Mouse (Mus musculus): ENCODE measurements around the gene Aldh3a2. TPM values are rescaled to one million over a fixed set of nuclear protein-coding genes. Genes with fewer than 3 reads are reported as not detected.

Gene Aldh3a2
- polyA plus RNA-seq, 1 experiment from 2014 or later: 29.4 TPM

GRCm38 (mm10) chr11:61228406-61228805 is 38.9 kb downstream of the Aldh3a2 start:
- WGBS: 65% methylated on average over 3 of the region's 3 CpGs
- H3K4me3 ChIP-seq: no peak overlapping the region
- H3K4me1 ChIP-seq (replicated peaks): peaks cover 28% of the 10 kb centered on the region
- 0 out of 2 replicates have a peak overlapping the region, but pooled peaks have one; percentile 14 for H3K27ac ChIP-seq
- ATAC-seq (replicated peaks; ENCODE audit: insufficient number of reproducible peaks, insufficient read depth, low FRiP score, low read depth): no peak
- H3K4me2 ChIP-seq: no peak overlapping the region
- H3K27me3 ChIP-seq: 0 out of 2 replicates have a peak, but pooled peaks cover 7% of the 10 kb centered on the region
- no peak overlapping the region for H3K9ac ChIP-seq
- H3K9me3 ChIP-seq (replicated peaks): no peaks in the 10 kb centered on the region
- no peaks in the 10 kb centered on the region for H3K36me3 ChIP-seq

GRCm38 (mm10) chr11:61227816-61228215 is 39.4 kb downstream of the Aldh3a2 start:
- Histone ChIP-seq H3K36me3 (no peaks in the 10 kb centered on the region), H3K9me3 (replicated peaks) (no peaks in the 10 kb centered on the region), H3K27ac (0 out of 2 replicates have a peak overlapping the region, but pooled peaks have one; percentile 14), H3K4me3 (no peak overlapping the region), H3K9ac (no peak overlapping the region), H3K4me2 (no peak overlapping the region), H3K4me1 (replicated peaks) (peaks cover 28% of the 10 kb centered on the region), H3K27me3 (0 out of 2 replicates have a peak, but pooled peaks cover 7% of the 10 kb centered on the region)
- no peak for ATAC-seq (replicated peaks; ENCODE audit: insufficient number of reproducible peaks, insufficient read depth, low FRiP score, low read depth)
- WGBS: 53% methylated on average over 8 of the region's 8 CpGs

GRCm38 (mm10) chr11:61225941-61226412 is 41.3 kb downstream of the Aldh3a2 start:
- WGBS: 57% methylated on average over 6 of the region's 6 CpGs
- no peaks in the 10 kb centered on the region for H3K27me3 ChIP-seq
- no peaks in the 10 kb centered on the region for H3K36me3 ChIP-seq
- ATAC-seq (replicated peaks; ENCODE audit: insufficient number of reproducible peaks, insufficient read depth, low FRiP score, low read depth): peak; percentile 53
- H3K27ac ChIP-seq: peak overlapping the region; percentile 25; the same call in 1 of the 2 replicates
- H3K4me3 ChIP-seq: no peak overlapping the region
- H3K9me3 ChIP-seq (replicated peaks): no peaks in the 10 kb centered on the region
- H3K9ac ChIP-seq: no peak overlapping the region
- no peak overlapping the region for H3K4me2 ChIP-seq
- H3K4me1 ChIP-seq (replicated peaks): peaks cover 25% of the 10 kb centered on the region

- 74% methylated on average over 4 of the region's 4 CpGs for WGBS
- Histone ChIP-seq H3K4me2 (no peak overlapping the region), H3K9me3 (replicated peaks) (no peaks in the 10 kb centered on the region), H3K9ac (no peak overlapping the region), H3K36me3 (no peaks in the 10 kb centered on the region), H3K4me1 (replicated peaks) (peaks cover 24% of the 10 kb centered on the region), H3K4me3 (no peak overlapping the region), H3K27ac (no peak overlapping the region), H3K27me3 (no peaks in the 10 kb centered on the region)
- ATAC-seq (replicated peaks; ENCODE audit: insufficient number of reproducible peaks, insufficient read depth, low FRiP score, low read depth): no peak
These were observed 41.8 kb downstream of the Aldh3a2 start for GRCm38 (mm10) chr11:61225511-61225910.

- Histone ChIP-seq H3K9me3 (replicated peaks) (no peaks in the 10 kb centered on the region), H3K9ac (no peak overlapping the region), H3K27me3 (no peaks in the 10 kb centered on the region), H3K36me3 (no peaks in the 10 kb centered on the region), H3K4me2 (no peak overlapping the region), H3K4me1 (replicated peaks) (peaks cover 24% of the 10 kb centered on the region), H3K4me3 (no peak overlapping the region), H3K27ac (no peak overlapping the region)
- ATAC-seq (replicated peaks; ENCODE audit: insufficient number of reproducible peaks, insufficient read depth, low FRiP score, low read depth): no peak
- 89% methylated on average over 10 of the region's 10 CpGs for WGBS
These were observed 42.4 kb downstream of the Aldh3a2 start for GRCm38 (mm10) chr11:61224907-61225306.

- no peak overlapping the region for H3K9ac ChIP-seq
- no peak overlapping the region for H3K4me2 ChIP-seq
- no peaks in the 10 kb centered on the region for H3K36me3 ChIP-seq
- ATAC-seq (replicated peaks; ENCODE audit: insufficient number of reproducible peaks, insufficient read depth, low FRiP score, low read depth): no peak
- H3K27me3 ChIP-seq: no peaks in the 10 kb centered on the region
- H3K9me3 ChIP-seq (replicated peaks): no peaks in the 10 kb centered on the region
- no peak overlapping the region for H3K27ac ChIP-seq
- 32% methylated on average over 6 of the region's 6 CpGs for WGBS
- peaks cover 24% of the 10 kb centered on the region for H3K4me1 ChIP-seq (replicated peaks)
- no peak overlapping the region for H3K4me3 ChIP-seq
These were observed 43.0 kb downstream of the Aldh3a2 start for GRCm38 (mm10) chr11:61224234-61224744.

GRCm38 (mm10) chr11:61222971-61223745 is 44.1 kb downstream of the Aldh3a2 start:
- Histone ChIP-seq H3K27ac (no peak overlapping the region), H3K27me3 (no peaks in the 10 kb centered on the region), H3K9ac (no peak overlapping the region), H3K4me2 (no peak overlapping the region), H3K36me3 (no peaks in the 10 kb centered on the region), H3K4me1 (replicated peaks) (peaks cover 19% of the 10 kb centered on the region), H3K4me3 (no peak overlapping the region), H3K9me3 (replicated peaks) (no peaks in the 10 kb centered on the region)
- no peak for ATAC-seq (replicated peaks; ENCODE audit: insufficient number of reproducible peaks, insufficient read depth, low FRiP score, low read depth)
- 76% methylated on average over 9 of the region's 9 CpGs for WGBS

- 74% methylated on average over 1 of the region's 1 CpGs for WGBS
- H3K4me3 ChIP-seq: no peak overlapping the region
- no peak overlapping the region for H3K27ac ChIP-seq
- no peak overlapping the region for H3K4me2 ChIP-seq
- ATAC-seq (replicated peaks; ENCODE audit: insufficient number of reproducible peaks, insufficient read depth, low FRiP score, low read depth): no peak
- no peaks in the 10 kb centered on the region for H3K9me3 ChIP-seq (replicated peaks)
- no peaks in the 10 kb centered on the region for H3K36me3 ChIP-seq
- peaks cover 14% of the 10 kb centered on the region for H3K4me1 ChIP-seq (replicated peaks)
- no peak overlapping the region for H3K9ac ChIP-seq
- H3K27me3 ChIP-seq: no peaks in the 10 kb centered on the region
These were observed 45.3 kb downstream of the Aldh3a2 start for GRCm38 (mm10) chr11:61222007-61222406.

GRCm38 (mm10) chr11:61220156-61220881 is 46.9 kb downstream of the Aldh3a2 start:
- no peak overlapping the region for H3K4me2 ChIP-seq
- no peak overlapping the region for H3K9ac ChIP-seq
- H3K36me3 ChIP-seq: no peaks in the 10 kb centered on the region
- no peak overlapping the region for H3K27ac ChIP-seq
- 53% methylated on average over 9 of the region's 9 CpGs for WGBS
- no peak overlapping the region for H3K4me3 ChIP-seq
- 0 out of 2 replicates have a peak, but pooled peaks cover 4% of the 10 kb centered on the region for H3K4me1 ChIP-seq (replicated peaks)
- no peaks in the 10 kb centered on the region for H3K27me3 ChIP-seq
- no peak for ATAC-seq (replicated peaks; ENCODE audit: insufficient number of reproducible peaks, insufficient read depth, low FRiP score, low read depth)
- H3K9me3 ChIP-seq (replicated peaks): no peaks in the 10 kb centered on the region

- Histone ChIP-seq H3K27me3 (peaks cover 29% of the 10 kb centered on the region), H3K4me1 (replicated peaks) (peaks cover 4% of the 10 kb centered on the region; the same call in 1 of the 2 replicates), H3K27ac (no peak overlapping the region), H3K9ac (no peak overlapping the region), H3K4me3 (no peak overlapping the region), H3K4me2 (no peak overlapping the region), H3K9me3 (replicated peaks) (no peaks in the 10 kb centered on the region), H3K36me3 (no peaks in the 10 kb centered on the region)
- WGBS: 83% methylated on average over 3 of the region's 3 CpGs
- ATAC-seq (replicated peaks; ENCODE audit: insufficient number of reproducible peaks, insufficient read depth, low FRiP score, low read depth): no peak
These were observed 51.3 kb downstream of the Aldh3a2 start for GRCm38 (mm10) chr11:61215936-61216335.

- Histone ChIP-seq H3K9me3 (replicated peaks) (no peaks in the 10 kb centered on the region), H3K9ac (no peak overlapping the region), H3K36me3 (no peaks in the 10 kb centered on the region), H3K4me2 (no peak overlapping the region), H3K27ac (no peak overlapping the region), H3K4me3 (0 out of 2 replicates have a peak overlapping the region, but pooled peaks have one; percentile 4), H3K27me3 (peaks cover 43% of the 10 kb centered on the region), H3K4me1 (replicated peaks) (peaks cover 22% of the 10 kb centered on the region)
- 34% methylated on average over 20 of the region's 20 CpGs for WGBS
- no peak for ATAC-seq (replicated peaks; ENCODE audit: insufficient number of reproducible peaks, insufficient read depth, low FRiP score, low read depth)
These were observed 55.2 kb downstream of the Aldh3a2 start for GRCm38 (mm10) chr11:61212102-61212501.

Data from heart, embryonic 15.5 days (tissue).